Mouse (Mus musculus) left cerebral cortex, postnatal 36 days (tissue): ENCODE measurements around the gene Nudcd3. TPM values are rescaled to one million over a fixed set of nuclear protein-coding genes. Genes with fewer than 3 reads are reported as not detected.
"Not testable (repeated sequence)": the region's sequence is repeated elsewhere in the genome, so short reads cannot be mapped to it uniquely, and the experiment has no call there.

Source experiments
- DNase-seq, 2 experiments: peaks; one replicate each; pipeline ENCODE4 v3.0.0; 2021 to 2022; ENCODE audit warnings: low spot score in 2 of 2, mixed read lengths in 1 of 2
- intact Hi-C: fragments of 180-260 bp; cut with DNase I; formaldehyde crosslinking; loops from one replicate; pipeline ENCODE4 v1.15.1; 2025
- total RNA-seq, 2 experiments: library from RNA; stranded (reverse); gene quantifications; 2 replicates each; pipeline ENCODE4 v1.2.3; 2021

Nudcd3 gene
- total RNA-seq, 2 experiments from 2014 or later, result 120 to 133 TPM

GRCm38 (mm10) chr11:6152864-6153263 is 47.4 kb downstream of the Nudcd3 start:
- intact Hi-C loops, result no loop called here
- no peak for DNase-seq

- intact Hi-C loops, result no loop called here
- DNase-seq, result no peak
These were observed 61.8 kb downstream of the Nudcd3 start for GRCm38 (mm10) chr11:6138233-6138950.

- intact Hi-C loops, result no loop called here
- no peak for DNase-seq
These were observed 67.3 kb downstream of the Nudcd3 start for GRCm38 (mm10) chr11:6132886-6133285.

GRCm38 (mm10) chr11:6130578-6130977 is 69.6 kb downstream of the Nudcd3 start:
- no peak for DNase-seq
- intact Hi-C loops, result no loop called here

GRCm38 (mm10) chr11:6123605-6124120 is 76.6 kb downstream of the Nudcd3 start:
- no peak for DNase-seq
- intact Hi-C loops, result loop anchor here (5.0 kb wide), 2 partner anchors 34 to 36 kb away; no protein-coding TSS in a partner anchor

- DNase-seq, result no peak
- intact Hi-C loops, result loop anchor here (5.0 kb wide), 2 partner anchors 35 kb away; no protein-coding TSS in a partner anchor
These were observed 77.6 kb downstream of the Nudcd3 start for GRCm38 (mm10) chr11:6122631-6123030.

GRCm38 (mm10) chr11:6120596-6120995 is 79.6 kb downstream of the Nudcd3 start:
- intact Hi-C loops, result loop anchor here (5.0 kb wide), 2 partner anchors 33 to 37 kb away; no protein-coding TSS in a partner anchor

GRCm38 (mm10) chr11:6120001-6120400 is 80.2 kb downstream of the Nudcd3 start:
- intact Hi-C loops, result loop anchor here (5.0 kb wide), 2 partner anchors 33 to 37 kb away; no protein-coding TSS in a partner anchor

More at GRCm38 (mm10) chr11:6120596-6120995, 79.6 kb downstream of the Nudcd3 start:
- peak; percentile 83 to 88 for DNase-seq

GRCm38 (mm10) chr11:6119312-6119711 is 80.9 kb downstream of the Nudcd3 start:
- intact Hi-C loops, result loop anchor here (2.0 to 10.0 kb wide), 4 partner anchors 55 to 145 kb away; partner anchors contain the start of gene Ddx56
- DNase-seq, result peak; percentile 66 to 72

More at GRCm38 (mm10) chr11:6120001-6120400, 80.2 kb downstream of the Nudcd3 start:
- DNase-seq, result no peak

- DNase-seq, result peak; percentile 26 to 50
- intact Hi-C loops, result loop anchor here (2.0 to 10.0 kb wide), 4 partner anchors 53 to 147 kb away; partner anchors contain the start of gene Ddx56
These were observed 82.3 kb downstream of the Nudcd3 start for GRCm38 (mm10) chr11:6117956-6118355.

- intact Hi-C loops, result loop anchor here (10.0 kb wide), 1 partner anchor 153 kb away; the partner anchor contains the start of gene Ddx56
- DNase-seq, result no peak
These were observed 88.3 kb downstream of the Nudcd3 start for GRCm38 (mm10) chr11:6111734-6112484.

GRCm38 (mm10) chr11:6109990-6110389 is 90.2 kb downstream of the Nudcd3 start:
- intact Hi-C loops, result loop anchor here (10.0 kb wide), 1 partner anchor 155 kb away; the partner anchor contains the start of gene Ddx56

GRCm38 (mm10) chr11:6108296-6108695 is 91.9 kb downstream of the Nudcd3 start:
- DNase-seq, result no peak
- intact Hi-C loops, result no loop called here

More at GRCm38 (mm10) chr11:6109990-6110389, 90.2 kb downstream of the Nudcd3 start:
- DNase-seq, result peak; percentile 37 to 63

GRCm38 (mm10) chr11:6107722-6108121 is 92.5 kb downstream of the Nudcd3 start:
- DNase-seq, result no peak

GRCm38 (mm10) chr11:6104734-6105133 is 95.5 kb downstream of the Nudcd3 start:
- intact Hi-C loops, result no loop called here
- no peak for DNase-seq

More at GRCm38 (mm10) chr11:6107722-6108121, 92.5 kb downstream of the Nudcd3 start:
- intact Hi-C loops, result no loop called here

- DNase-seq, intact Hi-C loops: not testable (repeated sequence)
These were observed 103.6 kb downstream of the Nudcd3 start for GRCm38 (mm10) chr11:6096637-6097036.

GRCm38 (mm10) chr11:6086991-6087390 is 113.2 kb downstream of the Nudcd3 start:
- intact Hi-C loops, result loop anchor here (5.0 kb wide), 1 partner anchor 35 kb away; no protein-coding TSS in a partner anchor
- peak; percentile 50 to 59 for DNase-seq

- no peak for DNase-seq
- intact Hi-C loops, result no loop called here
These were observed 121.5 kb downstream of the Nudcd3 start for GRCm38 (mm10) chr11:6078737-6079136.

- DNase-seq, result no peak
- intact Hi-C loops, result no loop called here
These were observed 124.6 kb downstream of the Nudcd3 start for GRCm38 (mm10) chr11:6075618-6076066.
